Mouse (Mus musculus): ENCODE measurements around the gene Fam196a.

The Fam196a gene

GRCm38 (mm10) chr7:134937927-134938609, at the start of gene Fam196a:
Fam196a (minus strand) TSS chr7:134938430.
- DNase-seq (ENCODE audit: low read depth, low spot score): peak; percentile 71

- no peak for DNase-seq (ENCODE audit: low read depth, low spot score)
These were observed 23.4 kb upstream of the Fam196a start for GRCm38 (mm10) chr7:134961608-134962007.

- peak; percentile 59 for DNase-seq (ENCODE audit: low read depth, low spot score)
These were observed 22.6 kb upstream of the Fam196a start for GRCm38 (mm10) chr7:134960871-134961270.

- DNase-seq (ENCODE audit: low read depth, low spot score): no peak
These were observed 20.9 kb upstream of the Fam196a start for GRCm38 (mm10) chr7:134959086-134959485.

- DNase-seq (ENCODE audit: low read depth, low spot score): peak; percentile 41
These were observed 7.9 kb upstream of the Fam196a start for GRCm38 (mm10) chr7:134945925-134946716.

- DNase-seq (ENCODE audit: low read depth, low spot score): no peak
These were observed 5.5 kb upstream of the Fam196a start for GRCm38 (mm10) chr7:134943701-134944100.

- DNase-seq (ENCODE audit: low read depth, low spot score): no peak
These were observed 4.8 kb upstream of the Fam196a start for GRCm38 (mm10) chr7:134943063-134943462.

- DNase-seq (ENCODE audit: low read depth, low spot score): peak; percentile 27
These were observed 3.7 kb upstream of the Fam196a start for GRCm38 (mm10) chr7:134941891-134942290.

GRCm38 (mm10) chr7:134937471-134937926, 731 bp downstream of the Fam196a start:
- peak; percentile 14 for DNase-seq (ENCODE audit: low read depth, low spot score)

- DNase-seq (ENCODE audit: low read depth, low spot score): peak; percentile 77
These were observed 6.3 kb downstream of the Fam196a start for GRCm38 (mm10) chr7:134931886-134932285.

GRCm38 (mm10) chr7:134901992-134902391, 36.2 kb downstream of the Fam196a start:
- DNase-seq (ENCODE audit: low read depth, low spot score): no peak

- no peak for DNase-seq (ENCODE audit: low read depth, low spot score)
These were observed 38.8 kb downstream of the Fam196a start for GRCm38 (mm10) chr7:134899462-134899861.

- no peak for DNase-seq (ENCODE audit: low read depth, low spot score)
These were observed 43.6 kb downstream of the Fam196a start for GRCm38 (mm10) chr7:134894604-134895003.

- peak; percentile 44 for DNase-seq (ENCODE audit: low read depth, low spot score)
These were observed 45.3 kb downstream of the Fam196a start for GRCm38 (mm10) chr7:134892972-134893371.

GRCm38 (mm10) chr7:134892449-134892871, 45.8 kb downstream of the Fam196a start:
- DNase-seq (ENCODE audit: low read depth, low spot score): no peak

GRCm38 (mm10) chr7:134883516-134883915, 54.7 kb downstream of the Fam196a start:
- no peak for DNase-seq (ENCODE audit: low read depth, low spot score)

GRCm38 (mm10) chr7:134880431-134880830, 57.8 kb downstream of the Fam196a start:
- DNase-seq (ENCODE audit: low read depth, low spot score): peak; percentile 10

GRCm38 (mm10) chr7:134878985-134879384, 59.2 kb downstream of the Fam196a start:
- no peak for DNase-seq (ENCODE audit: low read depth, low spot score)

- peak; percentile 35 for DNase-seq (ENCODE audit: low read depth, low spot score)
These were observed 65.2 kb downstream of the Fam196a start for GRCm38 (mm10) chr7:134872981-134873380.

GRCm38 (mm10) chr7:134872511-134872910, 65.7 kb downstream of the Fam196a start:
- peak; percentile 27 for DNase-seq (ENCODE audit: low read depth, low spot score)

GRCm38 (mm10) chr7:134864175-134864574, 74.1 kb downstream of the Fam196a start:
- DNase-seq (ENCODE audit: low read depth, low spot score): peak; percentile 47

GRCm38 (mm10) chr7:134862000-134862399, 76.2 kb downstream of the Fam196a start:
- DNase-seq (ENCODE audit: low read depth, low spot score): no peak

- DNase-seq (ENCODE audit: low read depth, low spot score): no peak
These were observed 95.5 kb downstream of the Fam196a start for GRCm38 (mm10) chr7:134842751-134843150.
